Mouse (Mus musculus): ENCODE results near the gene Ttyh2.

Gene Ttyh2

DNA sequence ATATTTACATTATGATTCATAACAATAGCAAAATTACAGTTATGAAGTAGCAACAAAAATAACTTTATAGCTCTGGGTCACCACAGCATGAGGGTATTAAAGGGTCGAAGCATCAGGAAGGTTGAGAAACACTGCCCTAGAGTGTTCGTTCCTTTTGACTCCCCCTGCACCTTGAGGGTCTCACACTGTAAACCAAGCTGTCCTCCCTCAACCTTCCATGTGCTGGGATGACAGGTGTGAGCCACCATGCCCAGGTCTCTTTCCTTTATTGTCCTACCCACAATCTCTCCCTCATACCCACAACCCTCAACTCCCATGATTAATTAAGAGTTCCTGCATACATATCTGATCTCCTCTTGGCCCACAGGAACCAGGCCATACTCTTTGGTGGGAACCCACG is 36.2 kb downstream of the Ttyh2 start:
- DNase-seq (ENCODE audit: low spot score): no peak

- DNase-seq (ENCODE audit: low spot score): no peak
Measured at GRCm38 (mm10) chr11:114711861-114712260, 36.6 kb downstream of the Ttyh2 start.

- no peak for DNase-seq (ENCODE audit: low spot score)
Measured at GRCm38 (mm10) chr11:114714526-114714925, 39.3 kb downstream of the Ttyh2 start.

GRCm38 (mm10) chr11:114715531-114715930 is 40.3 kb downstream of the Ttyh2 start:
- no peak for DNase-seq (ENCODE audit: low spot score)

DNA sequence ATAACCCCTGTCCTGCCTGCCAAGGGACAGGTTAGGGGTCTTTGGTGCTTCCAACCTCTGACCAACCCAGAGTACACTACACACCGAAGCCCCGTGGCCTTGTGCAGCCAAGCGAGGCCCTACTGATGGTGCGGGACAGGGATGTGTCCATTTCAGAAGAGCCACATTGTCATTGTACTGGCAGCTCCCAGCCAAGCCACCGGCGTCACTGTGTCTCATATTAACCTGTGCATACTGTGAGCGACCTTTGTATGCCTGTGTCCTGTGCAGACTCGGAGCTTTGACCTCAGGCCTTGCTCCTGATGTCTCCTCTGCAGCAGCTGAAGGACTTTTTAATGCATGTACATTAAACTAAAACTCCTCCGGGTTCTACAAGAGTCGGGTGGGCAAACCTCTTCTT is 45.3 kb downstream of the Ttyh2 start:
- no peak for DNase-seq (ENCODE audit: low spot score)

GRCm38 (mm10) chr11:114722438-114722837 is 47.2 kb downstream of the Ttyh2 start:
- no peak for DNase-seq (ENCODE audit: low spot score)

- DNase-seq (ENCODE audit: low spot score): no peak
Measured at GRCm38 (mm10) chr11:114723030-114723429, 47.8 kb downstream of the Ttyh2 start.

- DNase-seq (ENCODE audit: low spot score): peak; percentile 64
Measured at GRCm38 (mm10) chr11:114724787-114725590, 49.8 kb downstream of the Ttyh2 start.

DNA sequence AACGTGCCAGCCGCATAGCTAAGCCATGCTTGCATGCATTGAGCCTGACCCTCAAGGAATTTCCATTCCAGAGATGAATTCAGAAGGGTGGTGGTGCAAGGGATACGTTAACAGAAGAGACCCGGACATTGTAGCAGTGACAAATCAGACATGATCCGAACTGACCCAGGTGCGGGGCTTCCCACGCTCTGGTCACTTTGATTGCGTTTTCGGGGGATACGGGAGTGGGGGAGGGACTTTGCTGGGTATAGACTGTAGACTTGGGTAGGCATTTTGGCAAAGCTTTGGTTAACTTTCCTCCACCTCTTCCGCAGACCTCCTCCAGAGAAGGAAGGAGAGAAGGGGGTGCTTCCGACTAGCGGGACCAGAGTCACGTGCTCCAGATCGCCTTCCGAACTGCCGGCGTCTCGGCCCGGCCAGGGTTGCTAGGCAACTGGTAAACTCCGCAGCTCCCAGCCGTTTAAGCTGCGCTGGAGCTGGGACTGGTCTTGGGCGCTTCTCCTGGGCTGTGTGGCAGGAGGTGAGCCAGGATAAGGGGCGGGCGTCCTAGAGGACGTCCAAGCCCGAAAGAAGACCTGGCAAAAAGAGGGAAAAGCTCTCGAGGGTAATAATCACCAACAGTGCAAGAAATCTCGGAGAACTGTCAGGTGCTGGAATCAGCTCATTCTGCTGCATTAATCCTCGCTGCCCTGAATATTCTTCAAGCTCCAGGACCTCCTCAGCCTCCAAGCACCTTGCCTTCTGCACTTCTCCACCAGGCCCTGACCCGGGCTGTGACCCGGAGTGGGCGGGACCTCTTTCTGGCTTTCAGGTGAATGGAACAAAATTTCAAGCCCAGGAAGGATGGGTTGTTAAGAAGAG is 52.0 kb downstream of the Ttyh2 start, which contains the start of gene Dnaic2:
Gene Dnaic2 (plus strand): TSS at position 444 of the 861 bp plus-strand sequence.
- peak; percentile 36 for DNase-seq (ENCODE audit: low spot score)

DNA sequence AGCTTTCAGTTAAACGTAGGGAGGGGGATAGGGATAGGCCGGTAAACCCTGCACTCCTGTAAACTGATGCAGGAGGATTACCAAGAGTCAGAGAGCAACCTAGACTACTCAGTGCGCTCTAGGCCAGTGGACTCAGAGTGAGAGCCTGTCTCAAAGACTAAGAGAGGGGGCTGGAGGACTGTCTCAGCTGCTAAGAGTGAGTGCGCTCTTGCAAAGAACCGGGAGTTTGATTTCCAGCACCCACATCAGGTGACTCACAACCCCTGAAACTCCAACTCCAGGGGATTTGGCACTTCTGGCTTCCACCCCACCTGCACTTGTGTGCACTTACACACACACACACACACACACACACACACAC is 52.6 kb downstream of the Ttyh2 start:
- DNase-seq (ENCODE audit: low spot score): no peak

GRCm38 (mm10) chr11:114728333-114728732 is 53.1 kb downstream of the Ttyh2 start:
- DNase-seq (ENCODE audit: low spot score): no peak

DNA sequence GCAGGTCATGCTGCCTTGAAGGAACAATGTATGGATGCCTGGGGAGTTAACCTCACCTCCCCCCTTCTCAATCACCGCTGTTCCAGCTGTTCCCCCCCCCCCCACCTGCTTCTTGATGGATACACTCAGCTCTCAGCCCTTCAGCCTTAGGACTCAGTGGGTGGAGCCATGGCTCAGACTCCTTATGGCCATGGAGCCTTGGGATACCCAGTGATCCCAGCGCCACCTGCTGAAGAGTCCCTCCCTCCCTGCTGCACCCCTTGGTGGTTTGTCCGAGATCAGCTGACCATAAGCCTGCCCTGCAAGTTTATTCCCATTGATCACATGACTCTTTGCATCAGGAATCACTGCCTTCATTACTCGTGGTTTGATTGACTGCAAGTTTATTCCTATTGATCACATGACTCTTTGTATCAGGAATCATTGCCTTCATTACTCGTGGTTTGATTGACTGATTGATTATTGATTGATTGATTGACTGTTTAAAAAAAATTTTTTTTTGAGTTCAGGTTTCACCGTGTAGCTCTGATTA is 54.7 kb downstream of the Ttyh2 start:
- DNase-seq (ENCODE audit: low spot score): no peak

DNA sequence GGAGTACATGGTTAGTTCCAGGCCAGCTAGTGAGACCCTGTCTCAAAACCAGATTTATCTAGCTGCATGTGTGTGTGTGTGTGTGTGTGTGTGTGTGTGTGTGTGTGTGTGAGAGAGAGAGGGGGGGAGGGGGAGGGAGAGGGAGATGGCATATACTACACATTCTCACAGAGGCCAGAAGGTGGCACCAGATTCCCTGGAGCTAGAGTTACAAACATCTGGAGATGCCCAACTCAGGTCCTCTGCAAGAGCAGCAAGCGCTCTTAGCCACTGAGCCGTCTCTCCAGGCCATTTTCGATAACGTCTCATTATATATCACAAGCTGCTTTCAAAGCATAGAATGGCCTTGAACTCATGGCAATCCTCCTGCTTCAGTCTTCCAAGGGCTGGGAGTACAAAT is 56.5 kb downstream of the Ttyh2 start:
- no peak for DNase-seq (ENCODE audit: low spot score)

GRCm38 (mm10) chr11:114732890-114733289 is 57.7 kb downstream of the Ttyh2 start:
- DNase-seq (ENCODE audit: low spot score): no peak

GRCm38 (mm10) chr11:114736111-114736510 is 60.9 kb downstream of the Ttyh2 start:
- no peak for DNase-seq (ENCODE audit: low spot score)

DNA sequence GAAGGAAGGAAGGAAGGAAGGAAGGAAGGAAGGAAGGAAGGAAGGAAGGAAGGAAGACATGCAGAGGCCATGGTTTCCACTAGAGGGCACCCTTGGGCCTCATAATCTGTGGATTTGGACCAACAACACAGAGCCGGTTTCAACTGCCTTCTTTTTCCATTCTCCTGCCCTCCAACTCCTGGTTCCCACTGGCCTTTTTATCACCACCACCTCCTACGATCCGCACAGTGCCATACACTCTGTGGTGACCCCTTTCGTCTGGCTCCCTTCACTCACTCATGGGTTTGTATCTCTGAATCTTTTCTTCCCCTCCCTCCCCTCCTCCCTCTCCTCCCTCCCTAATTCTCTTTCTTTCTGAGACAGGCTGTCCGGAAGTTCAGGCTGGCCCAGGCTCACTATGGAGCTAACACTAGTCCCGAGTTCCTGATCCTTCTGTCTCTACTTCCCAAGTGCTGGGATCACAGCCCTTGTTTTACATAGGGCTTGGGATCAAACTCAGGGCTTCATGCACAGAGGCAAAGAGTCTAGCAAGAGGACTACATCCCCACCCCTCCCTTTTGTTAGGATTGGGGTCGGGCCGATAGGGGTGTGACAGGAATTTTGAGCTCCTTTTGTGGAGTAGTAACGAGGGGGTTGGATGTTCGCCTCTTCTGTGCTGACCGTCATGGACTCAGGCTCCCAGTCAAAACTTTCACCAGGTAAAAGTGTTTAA is 61.8 kb downstream of the Ttyh2 start:
- DNase-seq (ENCODE audit: low spot score): peak; percentile 53

DNA sequence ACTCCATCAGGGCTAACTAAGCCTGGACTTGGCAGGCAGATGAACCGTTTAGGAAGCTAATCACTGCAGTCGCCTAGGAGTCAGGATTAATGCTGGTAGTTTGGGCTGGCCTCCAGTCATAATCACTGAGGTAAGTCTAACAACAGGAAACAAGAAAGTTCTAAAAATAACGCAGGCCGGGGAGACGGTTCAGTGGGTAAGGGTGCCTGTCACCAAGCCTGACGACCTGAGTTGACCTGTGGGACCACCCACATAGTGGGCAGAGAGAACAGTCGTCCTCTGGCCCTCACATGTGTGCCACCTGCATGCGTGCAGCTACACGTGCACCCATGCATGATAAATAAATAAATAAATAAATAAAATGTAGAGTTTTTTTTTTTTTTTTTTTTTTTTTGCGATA is 65.4 kb downstream of the Ttyh2 start:
- DNase-seq (ENCODE audit: low spot score): no peak

DNA sequence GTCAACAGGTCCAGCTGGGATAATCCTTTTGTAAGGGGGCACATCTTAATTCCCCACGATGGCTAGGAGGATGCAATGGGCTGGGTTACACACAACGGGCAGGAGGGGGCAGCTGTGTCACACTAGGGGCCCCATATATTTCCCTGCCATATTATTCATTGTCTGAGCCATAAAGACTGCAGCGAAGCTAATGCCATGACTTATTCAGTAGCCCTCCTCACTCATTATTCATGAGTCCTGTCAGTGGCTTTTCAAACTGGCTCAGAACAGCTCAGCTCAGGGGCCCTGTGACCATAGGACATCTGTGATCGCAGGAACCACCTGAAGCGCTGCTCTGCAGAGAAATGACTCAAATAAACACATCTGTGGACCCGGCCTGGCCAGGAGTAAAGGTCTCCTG is 66.2 kb downstream of the Ttyh2 start:
- DNase-seq (ENCODE audit: low spot score): no peak

DNA sequence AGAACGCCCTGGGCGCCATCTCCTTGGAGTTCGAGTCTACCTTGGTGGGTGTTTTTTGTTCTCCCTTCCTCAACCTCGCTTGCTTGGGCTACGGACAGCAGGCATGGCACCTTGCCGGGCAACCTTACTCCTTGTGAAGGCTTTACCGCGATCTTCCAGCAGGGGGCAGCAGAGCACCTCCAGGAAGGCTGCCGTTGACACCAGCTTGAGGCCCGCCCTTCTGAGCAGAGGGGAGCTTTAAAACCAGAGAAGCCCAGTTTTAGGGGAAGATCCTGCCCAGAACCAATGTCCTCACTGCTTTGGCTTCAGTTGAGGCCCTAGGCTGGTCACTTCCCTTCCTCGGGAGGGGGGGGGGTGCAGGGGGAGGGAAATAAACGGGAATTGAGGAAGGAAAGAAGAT is 69.9 kb downstream of the Ttyh2 start:
- DNase-seq (ENCODE audit: low spot score): peak; percentile 97

- DNase-seq (ENCODE audit: low spot score): no peak
Measured at GRCm38 (mm10) chr11:114747564-114748138, 72.4 kb downstream of the Ttyh2 start.

DNA sequence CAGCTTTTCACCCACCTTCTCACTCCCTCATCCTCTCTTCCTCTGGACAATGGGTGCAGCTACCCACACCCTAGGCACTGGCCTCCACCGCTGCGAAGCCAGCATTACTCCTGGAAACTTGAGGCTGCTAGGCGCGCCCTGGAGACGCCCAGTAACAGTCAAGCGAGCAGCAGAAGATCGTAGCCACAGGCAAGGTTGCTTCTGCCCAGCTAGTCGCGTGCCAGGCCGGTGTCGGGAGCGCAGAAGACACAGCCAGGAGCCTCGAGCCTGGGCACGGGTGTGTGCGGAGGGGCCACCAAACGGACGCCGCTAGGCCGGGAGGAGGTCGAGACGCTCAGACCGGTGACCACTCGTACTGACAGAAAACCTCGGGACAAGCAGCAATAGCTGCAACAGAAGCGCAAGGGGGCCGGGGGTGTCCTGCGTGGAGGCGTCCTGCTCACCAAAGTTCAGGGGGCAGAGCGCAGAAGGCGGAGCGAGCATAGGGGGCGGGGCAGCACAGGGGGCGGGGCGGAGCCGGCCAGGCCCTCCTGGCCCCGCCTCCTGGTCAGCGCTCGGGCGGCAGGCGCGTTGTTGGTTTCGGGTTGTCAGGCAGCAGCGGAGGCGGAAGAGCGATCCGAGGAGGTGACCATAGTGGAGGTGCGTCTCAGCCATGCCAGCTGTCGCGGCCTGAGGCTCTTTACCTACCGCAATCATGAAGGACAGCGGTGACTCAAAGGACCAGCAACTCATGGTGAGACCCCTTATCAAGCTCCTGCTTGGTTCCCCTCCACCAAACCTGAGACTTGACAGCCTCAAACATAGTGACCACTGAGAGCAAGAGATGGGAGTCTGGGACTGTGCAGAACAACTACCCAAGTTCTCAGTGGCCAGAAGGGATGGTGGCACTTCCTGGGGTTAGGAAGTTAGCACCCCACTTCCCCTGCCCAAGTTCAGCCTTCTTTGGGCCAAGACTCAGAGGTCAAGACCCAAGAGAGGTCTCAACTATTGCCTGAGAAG is 89.9 kb downstream of the Ttyh2 start, which contains the start of gene Kif19a:
Gene Kif19a (plus strand): TSS at position 569 of the 999 bp plus-strand sequence.
- peak; percentile 43 for DNase-seq (ENCODE audit: low spot score)
